Mouse (Mus musculus): Measurements from ENCODE around the gene Rela. TPM values are rescaled to one million over a fixed set of nuclear protein-coding genes. Genes with fewer than 3 reads are reported as not detected.
A peak's percentile ranks its signal among the peaks of the same experiment; 100 is the strongest.
"Not testable (repeated sequence)": the region's sequence is repeated elsewhere in the genome, so short reads cannot be mapped to it uniquely, and the experiment has no call there.

Gene Rela
- total and polyA plus RNA-seq, 3 experiments = 37.9 to 108 (median 60.7) TPM

DNA sequence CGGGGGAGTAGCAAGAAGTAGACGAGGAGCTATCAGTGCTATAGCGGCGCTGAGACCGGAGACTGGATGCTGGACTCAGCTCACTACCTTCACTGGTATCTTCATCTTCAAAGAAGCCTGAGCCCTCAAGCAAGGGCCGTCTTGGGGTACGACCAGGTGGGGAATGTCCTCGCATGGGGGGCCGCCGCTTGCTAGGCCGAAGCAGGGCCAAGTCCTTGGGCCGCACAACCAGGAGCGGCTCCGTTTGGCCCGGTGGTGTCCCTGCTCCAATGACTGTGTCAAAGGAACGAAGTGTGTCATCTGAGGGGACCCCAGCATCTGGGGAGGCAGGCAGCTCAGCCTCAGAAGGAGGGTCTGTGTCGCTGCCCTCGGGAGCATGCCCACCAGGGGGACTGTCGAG, 48.1 kb downstream of the Rela start:
- TF ChIP-seq GATA2 (IDR thresholded peaks at IDR 0.05; ENCODE audit: borderline replicate concordance, low read depth, low read length) (no peak), GATA1 (IDR thresholded peaks at IDR 0.05; ENCODE audit: borderline replicate concordance, low read length) (no peak), CTCF (IDR thresholded peaks at IDR 0.05; ENCODE audit: low read depth, low read length) (no peak), TAL1 (conservative IDR thresholded peaks at IDR 0.05; ENCODE audit: low read depth, low read length) (no peak), POLR2AphosphoS5 (IDR thresholded peaks at IDR 0.05; ENCODE audit: insufficient replicate concordance, low read depth, low read length) (no peak)
- peaks cover 73% of the 10 kb centered on the region for H3K36me3 ChIP-seq (replicated peaks)

DNA sequence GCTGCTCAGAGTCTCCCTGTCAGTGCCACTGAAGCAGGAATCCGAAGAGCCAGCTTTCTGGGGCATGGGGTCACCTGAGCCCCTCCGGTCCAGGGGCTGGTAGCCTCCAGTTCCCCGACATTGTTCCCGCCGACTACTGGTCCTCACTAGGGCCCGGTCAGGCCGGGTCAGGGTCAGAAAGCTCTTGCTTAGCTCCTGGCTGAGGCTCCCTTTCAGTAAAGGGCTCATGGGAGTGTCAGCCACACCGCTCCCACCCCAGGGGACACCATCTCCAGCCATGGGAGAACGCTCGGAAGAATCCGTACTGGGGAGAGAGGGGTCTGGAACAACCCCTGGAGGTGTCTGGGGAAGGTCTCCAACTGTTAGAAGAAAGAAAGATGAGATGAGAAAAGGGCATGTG, 48.6 kb downstream of the Rela start:
- Histone ChIP-seq H3K4me3 (ENCODE audit: low read depth, low read length) (no peak overlapping the region), H3K27me3 (ENCODE audit: insufficient read depth, low read length) (no peaks in the 10 kb centered on the region), H3K36me3 (replicated peaks) (peaks cover 73% of the 10 kb centered on the region), H3K9me3 (replicated peaks) (no peaks in the 10 kb centered on the region), H3K4me1 (ENCODE audit: insufficient read depth, low read depth, low read length) (peaks cover 47% of the 10 kb centered on the region)
- TF ChIP-seq CTCF (IDR thresholded peaks at IDR 0.05; ENCODE audit: low read depth, low read length) = no peak
- TF ChIP-seq POLR2AphosphoS5 (IDR thresholded peaks at IDR 0.05; ENCODE audit: insufficient replicate concordance, low read depth, low read length) = no peak
- TF ChIP-seq GATA1 (IDR thresholded peaks at IDR 0.05; ENCODE audit: borderline replicate concordance, low read length) = no peak
- TF ChIP-seq TAL1 (conservative IDR thresholded peaks at IDR 0.05; ENCODE audit: low read depth, low read length) = no peak
- no peak for TF ChIP-seq GATA2 (IDR thresholded peaks at IDR 0.05; ENCODE audit: borderline replicate concordance, low read depth, low read length)
- no peak for ATAC-seq (ENCODE audit: extremely low read depth, insufficient number of reproducible peaks, low FRiP score, poor library complexity, severe bottlenecking)
- no peak for DNase-seq (ENCODE audit: low spot score)

More for the DNA sequence above, 48.1 kb downstream of the Rela start:
- H3K27me3 ChIP-seq (ENCODE audit: insufficient read depth, low read length) = no peaks in the 10 kb centered on the region
- H3K4me1 ChIP-seq (ENCODE audit: insufficient read depth, low read depth, low read length) = peaks cover 43% of the 10 kb centered on the region
- no peaks in the 10 kb centered on the region for H3K9me3 ChIP-seq (replicated peaks)
- no peak overlapping the region for H3K4me3 ChIP-seq (ENCODE audit: low read depth, low read length)
- DNase-seq (ENCODE audit: low spot score) = no peak
- ATAC-seq (ENCODE audit: extremely low read depth, insufficient number of reproducible peaks, low FRiP score, poor library complexity, severe bottlenecking) = no peak

DNA sequence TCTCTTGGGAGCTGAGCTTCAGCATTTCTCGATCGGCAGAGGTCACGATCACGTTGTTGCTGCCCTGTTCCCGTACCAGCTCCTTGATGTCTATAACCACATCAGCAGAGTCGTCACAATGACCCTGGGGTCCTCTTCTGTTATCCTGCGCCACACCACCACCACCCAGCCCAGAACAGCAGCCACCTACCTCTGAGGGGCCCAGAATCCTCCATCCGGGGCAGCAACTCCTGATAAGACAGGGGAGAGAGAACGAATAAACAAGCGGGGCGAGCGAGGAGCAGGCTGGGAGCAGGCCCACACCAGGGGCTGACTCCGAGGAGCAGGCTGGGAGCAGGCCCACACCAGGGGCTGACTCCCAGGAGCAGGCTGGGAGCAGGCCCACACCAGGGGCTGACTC, 49.2 kb downstream of the Rela start:
- Histone ChIP-seq H3K36me3 (replicated peaks) (peaks cover 73% of the 10 kb centered on the region), H3K27me3 (ENCODE audit: insufficient read depth, low read length) (no peaks in the 10 kb centered on the region), H3K4me1 (ENCODE audit: insufficient read depth, low read depth, low read length) (peaks cover 53% of the 10 kb centered on the region), H3K9me3 (replicated peaks) (no peaks in the 10 kb centered on the region), H3K4me3 (ENCODE audit: low read depth, low read length) (no peak overlapping the region)
- ATAC-seq (ENCODE audit: extremely low read depth, insufficient number of reproducible peaks, low FRiP score, poor library complexity, severe bottlenecking) (no peak), DNase-seq (ENCODE audit: low spot score) (no peak)
- TF ChIP-seq CTCF (IDR thresholded peaks at IDR 0.05; ENCODE audit: low read depth, low read length) (no peak), POLR2AphosphoS5 (IDR thresholded peaks at IDR 0.05; ENCODE audit: insufficient replicate concordance, low read depth, low read length) (no peak), TAL1 (conservative IDR thresholded peaks at IDR 0.05; ENCODE audit: low read depth, low read length) (no peak), GATA1 (IDR thresholded peaks at IDR 0.05; ENCODE audit: borderline replicate concordance, low read length) (no peak), GATA2 (IDR thresholded peaks at IDR 0.05; ENCODE audit: borderline replicate concordance, low read depth, low read length) (no peak)

GRCm38 (mm10) chr19:5686954-5687353, 49.7 kb downstream of the Rela start:
- peak overlapping the region; percentile 86; the same call in 1 of the 2 replicates for H3K4me3 ChIP-seq (ENCODE audit: low read depth, low read length)
- H3K36me3 ChIP-seq (replicated peaks) = peaks cover 73% of the 10 kb centered on the region
- not testable (repeated sequence) for H3K9me3 ChIP-seq (replicated peaks); H3K27me3 ChIP-seq (ENCODE audit: insufficient read depth, low read length); DNase-seq (ENCODE audit: low spot score); ATAC-seq (ENCODE audit: extremely low read depth, insufficient number of reproducible peaks, low FRiP score, poor library complexity, severe bottlenecking)
- H3K4me1 ChIP-seq (ENCODE audit: insufficient read depth, low read depth, low read length) = peaks cover 58% of the 10 kb centered on the region

DNA sequence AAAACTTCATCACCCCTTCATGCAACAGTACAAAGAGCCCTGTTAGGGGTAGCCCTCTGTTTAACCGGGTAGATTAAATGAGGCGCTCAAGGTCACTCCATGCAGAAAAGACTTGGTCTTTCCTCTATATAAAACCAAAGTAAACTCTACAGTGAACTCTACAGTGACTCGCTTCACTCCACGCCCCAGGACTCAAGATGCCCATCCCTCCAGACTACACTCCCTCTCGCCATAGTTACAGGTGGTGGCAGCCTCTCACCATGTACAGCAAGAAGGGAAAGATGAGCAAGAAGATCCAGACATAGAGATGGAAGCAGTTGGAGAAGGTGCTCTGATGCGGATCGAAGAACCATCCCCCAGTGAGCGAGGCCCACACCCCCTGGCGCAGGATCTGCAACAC, 50.5 kb downstream of the Rela start:
- H3K4me1 ChIP-seq (ENCODE audit: insufficient read depth, low read depth, low read length) = peaks cover 66% of the 10 kb centered on the region

GRCm38 (mm10) chr19:5688200-5689087, 51.2 kb downstream of the Rela start, which contains the start of the genes Map3k11 and Pcnx3:
Gene Map3k11 (plus strand): TSS chr19:5688742.
Gene Pcnx3 (minus strand): TSS chr19:5688908.
- peak; percentile 72 for ATAC-seq (ENCODE audit: extremely low read depth, insufficient number of reproducible peaks, low FRiP score, poor library complexity, severe bottlenecking)
- H3K9me3 ChIP-seq (replicated peaks) = no peaks in the 10 kb centered on the region
- peak; percentile 95 for DNase-seq (ENCODE audit: low spot score)
- peaks cover 67% of the 10 kb centered on the region for H3K4me1 ChIP-seq (ENCODE audit: insufficient read depth, low read depth, low read length)
- TF ChIP-seq TAL1 (conservative IDR thresholded peaks at IDR 0.05; ENCODE audit: low read depth, low read length) (no peak), GATA1 (IDR thresholded peaks at IDR 0.05; ENCODE audit: borderline replicate concordance, low read length) (no peak), GATA2 (IDR thresholded peaks at IDR 0.05; ENCODE audit: borderline replicate concordance, low read depth, low read length) (no peak), POLR2AphosphoS5 (IDR thresholded peaks at IDR 0.05; ENCODE audit: insufficient replicate concordance, low read depth, low read length) (no peak), CTCF (IDR thresholded peaks at IDR 0.05; ENCODE audit: low read depth, low read length) (no peak)
- H3K36me3 ChIP-seq (replicated peaks) = peaks cover 73% of the 10 kb centered on the region
- H3K27me3 ChIP-seq (ENCODE audit: insufficient read depth, low read length) = no peaks in the 10 kb centered on the region
- H3K4me3 ChIP-seq (ENCODE audit: low read depth, low read length) = peak within 1 kb of the TSS; percentile 86

More for the DNA sequence above, 50.5 kb downstream of the Rela start:
- DNase-seq (ENCODE audit: low spot score) (no peak), ATAC-seq (ENCODE audit: extremely low read depth, insufficient number of reproducible peaks, low FRiP score, poor library complexity, severe bottlenecking) (no peak)
- Histone ChIP-seq H3K4me3 (ENCODE audit: low read depth, low read length) (peak overlapping the region; percentile 86), H3K9me3 (replicated peaks) (no peaks in the 10 kb centered on the region), H3K36me3 (replicated peaks) (peaks cover 73% of the 10 kb centered on the region), H3K27me3 (ENCODE audit: insufficient read depth, low read length) (no peaks in the 10 kb centered on the region)
- no peak for TF ChIP-seq GATA1 (IDR thresholded peaks at IDR 0.05; ENCODE audit: borderline replicate concordance, low read length)
- TF ChIP-seq POLR2AphosphoS5 (IDR thresholded peaks at IDR 0.05; ENCODE audit: insufficient replicate concordance, low read depth, low read length) = no peak
- TF ChIP-seq TAL1 (conservative IDR thresholded peaks at IDR 0.05; ENCODE audit: low read depth, low read length) = no peak
- no peak for TF ChIP-seq GATA2 (IDR thresholded peaks at IDR 0.05; ENCODE audit: borderline replicate concordance, low read depth, low read length)
- TF ChIP-seq CTCF (IDR thresholded peaks at IDR 0.05; ENCODE audit: low read depth, low read length) = no peak
